Mouse (Mus musculus) G1E (cell line): ENCODE data around the gene Sec22b. TPM values are rescaled to one million over a fixed set of nuclear protein-coding genes. Genes with fewer than 3 reads are reported as not detected.

ENCODE experiments used
- ATAC-seq: 2 replicates; pipeline ENCODE4 v1.8.0; 2016; ENCODE audit warnings: mild to moderate bottlenecking; ENCODE audit not compliant: insufficient number of reproducible peaks, poor library complexity, low FRiP score, severe bottlenecking; ENCODE audit errors: extremely low read depth
- DNase-seq: peaks from one replicate; pipeline ENCODE4 v3.0.0; 2012; ENCODE audit warnings: low spot score
- H3K27me3 ChIP-seq: 2 replicates; pipeline ENCODE4 v1.6.1; 2012; ENCODE audit warnings: mild to moderate bottlenecking, low read length, inconsistent platforms; ENCODE audit not compliant: insufficient read depth
- H3K36me3 ChIP-seq: replicated peaks from 2 replicates; pipeline ENCODE3; 2012; ENCODE audit warnings: mild to moderate bottlenecking, inconsistent platforms
- H3K4me1 ChIP-seq: 2 replicates; pipeline ENCODE4 v1.6.1; 2012; ENCODE audit warnings: low read depth, low read length, inconsistent platforms, mixed read lengths; ENCODE audit not compliant: insufficient read depth
- H3K4me3 ChIP-seq: 2 replicates; pipeline ENCODE4 v1.5.1; 2012; ENCODE audit warnings: low read depth, mild to moderate bottlenecking, inconsistent platforms, low read length, moderate library complexity, mixed read lengths
- H3K9me3 ChIP-seq: replicated peaks from 2 replicates; pipeline ENCODE4 v1.6.1; 2012; ENCODE audit warnings: inconsistent platforms
- CTCF ChIP-seq: IDR thresholded peaks from 2 replicates; pipeline ENCODE4 v1.5.1; 2012; ENCODE audit warnings: low read depth, low read length, inconsistent platforms, mixed read lengths
- GATA1 ChIP-seq: IDR thresholded peaks from 2 replicates; pipeline ENCODE4 v1.6.1; 2012; ENCODE audit warnings: borderline replicate concordance, low read length, inconsistent platforms, mixed read lengths
- GATA2 ChIP-seq: IDR thresholded peaks from 2 replicates; pipeline ENCODE4 v1.6.1; 2012; ENCODE audit warnings: low read depth, low read length, inconsistent platforms, borderline replicate concordance
- POLR2AphosphoS5 ChIP-seq: IDR thresholded peaks from 2 replicates; pipeline ENCODE4 v1.6.1; 2012; ENCODE audit warnings: low read depth, low read length, inconsistent platforms; ENCODE audit not compliant: insufficient replicate concordance
- TAL1 ChIP-seq: conservative IDR thresholded peaks from 2 replicates; pipeline ENCODE4 v1.6.1; 2012; ENCODE audit warnings: low read depth, low read length, inconsistent platforms, mixed read lengths
- polyA plus RNA-seq: library from polyadenylated mRNA; stranded (reverse); fragments of >175 nt; gene quantifications from 2 replicates; pipeline ENCODE4 v1.2.3, GENCODE M21; 2012
- total RNA-seq, 2 experiments: library from RNA; stranded (forward) in 1 of 2; stranded (reverse) in 1 of 2; fragments of 200-1000 nt in 1 of 2; fragments of >200 nt in 1 of 2; fragmentation: Nextera tagmentation in 1 of 2; gene quantifications; 2 replicates each; pipeline ENCODE4 v1.2.3; 2014 to 2017

Gene Sec22b
- total and polyA plus RNA-seq, 3 experiments, result 58.3 to 79.6 (median 78.3) TPM

DNA sequence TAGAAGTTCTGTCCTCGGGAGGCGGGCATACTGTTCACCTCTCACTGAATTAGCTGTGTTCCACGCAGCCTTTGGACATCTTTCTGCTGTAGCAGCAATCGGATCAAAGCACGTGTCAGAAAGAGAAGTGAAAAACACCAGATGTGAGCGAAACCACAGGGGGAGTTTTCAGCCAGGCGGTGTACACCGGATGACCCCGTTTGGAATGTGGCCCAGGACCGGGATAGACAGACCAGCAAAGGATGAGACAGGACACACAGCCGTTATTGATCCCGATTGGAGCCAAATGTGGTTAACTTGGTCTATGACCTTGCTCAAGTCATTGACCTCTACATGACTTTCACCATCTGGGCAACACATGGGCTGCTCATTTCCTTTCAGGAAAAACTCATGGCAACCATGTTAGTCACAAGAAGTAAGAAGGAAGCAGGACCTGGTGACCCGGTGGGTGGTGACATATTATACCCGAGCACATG, 63.9 kb downstream of the Sec22b start:
- H3K36me3 ChIP-seq, result no peaks in the 10 kb centered on the region
- H3K27me3 ChIP-seq, result no peaks in the 10 kb centered on the region
- no peaks in the 10 kb centered on the region for H3K4me1 ChIP-seq
- ATAC-seq (no peak), DNase-seq (no peak)
- TF ChIP-seq GATA2 (no peak), GATA1 (no peak), POLR2AphosphoS5 (no peak), TAL1 (no peak), CTCF (no peak)
- H3K4me3 ChIP-seq, result no peak overlapping the region
- peaks cover 14% of the 10 kb centered on the region for H3K9me3 ChIP-seq

- DNase-seq, result no peak
- no peak for ATAC-seq
- TF ChIP-seq POLR2AphosphoS5, result no peak
- peaks cover 24% of the 10 kb centered on the region for H3K9me3 ChIP-seq
- H3K4me1 ChIP-seq, result no peaks in the 10 kb centered on the region
- H3K27me3 ChIP-seq, result no peaks in the 10 kb centered on the region
- H3K4me3 ChIP-seq, result no peak overlapping the region
- H3K36me3 ChIP-seq, result no peaks in the 10 kb centered on the region
Observed at GRCm38 (mm10) chr3:97967627-97968026, 66.6 kb downstream of the Sec22b start.

DNA sequence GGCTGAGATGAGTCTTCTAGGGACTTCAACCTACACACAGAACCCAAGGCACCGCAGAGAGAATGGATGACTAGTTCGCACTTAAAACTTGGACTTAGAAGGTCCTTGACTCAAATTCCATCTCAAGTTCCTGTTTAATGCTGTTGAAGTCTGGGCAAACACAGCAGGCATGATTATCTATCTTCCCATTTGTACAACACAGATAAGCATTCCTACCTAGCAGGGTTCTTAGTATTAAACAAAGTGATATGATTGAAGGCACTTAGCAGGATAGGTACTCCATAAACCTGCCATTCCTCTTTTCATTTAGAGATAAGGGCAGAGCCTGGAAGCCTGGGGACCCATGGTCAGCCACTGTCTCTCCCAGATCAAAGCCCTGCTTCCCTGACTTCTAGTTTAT, 67.2 kb downstream of the Sec22b start:
- ATAC-seq (no peak), DNase-seq (no peak)
- peaks cover 27% of the 10 kb centered on the region for H3K9me3 ChIP-seq
- no peaks in the 10 kb centered on the region for H3K27me3 ChIP-seq
- no peaks in the 10 kb centered on the region for H3K4me1 ChIP-seq
- no peak for TF ChIP-seq POLR2AphosphoS5
- TF ChIP-seq TAL1, result no peak
- no peak for TF ChIP-seq GATA1
- no peak for TF ChIP-seq CTCF
- TF ChIP-seq GATA2, result no peak
- H3K36me3 ChIP-seq, result no peaks in the 10 kb centered on the region
- no peak overlapping the region for H3K4me3 ChIP-seq

GRCm38 (mm10) chr3:97969019-97969418, 68.0 kb downstream of the Sec22b start:
- Histone ChIP-seq H3K9me3 (peaks cover 27% of the 10 kb centered on the region), H3K27me3 (no peaks in the 10 kb centered on the region), H3K4me3 (no peak overlapping the region), H3K4me1 (no peaks in the 10 kb centered on the region), H3K36me3 (no peaks in the 10 kb centered on the region)
- no peak for TF ChIP-seq POLR2AphosphoS5
- no peak for TF ChIP-seq CTCF
- no peak for TF ChIP-seq GATA2
- TF ChIP-seq TAL1, result no peak
- TF ChIP-seq GATA1, result no peak
- DNase-seq, result no peak
- no peak for ATAC-seq

DNA sequence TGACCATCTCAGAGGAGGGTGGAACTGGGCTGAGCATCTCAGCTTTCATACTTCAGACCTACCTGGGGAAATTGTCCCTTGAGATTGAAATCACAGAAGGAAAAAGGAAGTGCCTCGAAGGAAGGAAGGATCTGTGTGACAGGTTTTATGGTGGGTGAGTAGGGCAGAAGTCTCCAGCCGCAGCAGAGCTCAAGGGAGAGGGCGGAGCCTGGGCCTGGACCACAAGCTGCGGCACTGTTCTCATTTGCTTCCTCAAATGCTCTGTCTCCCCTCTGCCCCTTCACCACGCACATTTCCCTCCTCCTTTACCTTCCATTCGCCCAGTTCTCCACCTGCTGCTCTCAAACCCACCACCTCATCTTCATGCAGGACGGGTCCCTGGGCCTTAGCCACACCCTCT, 70.1 kb downstream of the Sec22b start:
- Histone ChIP-seq H3K27me3 (no peaks in the 10 kb centered on the region), H3K36me3 (no peaks in the 10 kb centered on the region), H3K9me3 (peaks cover 26% of the 10 kb centered on the region), H3K4me3 (no peak overlapping the region), H3K4me1 (no peaks in the 10 kb centered on the region)
- no peak for DNase-seq
- no peak for ATAC-seq
- TF ChIP-seq CTCF, result no peak
- TF ChIP-seq TAL1, result no peak
- TF ChIP-seq POLR2AphosphoS5, result no peak
- no peak for TF ChIP-seq GATA1
- no peak for TF ChIP-seq GATA2

- ATAC-seq, result no peak
- peaks cover 31% of the 10 kb centered on the region for H3K9me3 ChIP-seq
- no peaks in the 10 kb centered on the region for H3K27me3 ChIP-seq
- no peak overlapping the region; the same call in 1 of the 2 replicates for H3K4me3 ChIP-seq
- TF ChIP-seq GATA1 (no peak), TAL1 (no peak), POLR2AphosphoS5 (no peak), CTCF (no peak), GATA2 (no peak)
- no peaks in the 10 kb centered on the region for H3K36me3 ChIP-seq
- no peak for DNase-seq
- no peaks in the 10 kb centered on the region for H3K4me1 ChIP-seq
Observed at GRCm38 (mm10) chr3:97972200-97972599, 71.2 kb downstream of the Sec22b start.

DNA sequence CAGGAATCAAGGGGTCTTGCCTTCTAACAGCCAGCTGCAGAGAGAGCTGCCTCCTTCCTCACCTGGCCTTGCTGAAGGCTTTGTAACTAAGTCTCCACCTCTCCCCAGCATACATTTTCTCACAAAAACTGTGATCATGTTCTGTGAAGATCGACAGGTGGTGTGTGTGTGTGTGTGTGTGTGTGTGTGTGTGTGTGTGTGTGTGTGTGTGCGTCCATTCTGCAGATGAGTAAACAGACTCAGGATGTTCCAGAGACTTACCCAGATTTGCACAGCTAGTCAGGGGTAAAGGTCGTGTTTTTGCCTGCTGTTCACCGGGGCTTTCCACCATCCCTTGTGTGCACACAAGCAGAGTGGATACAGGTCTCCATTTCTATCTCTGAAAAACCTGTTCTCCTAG, 71.7 kb downstream of the Sec22b start:
- TF ChIP-seq POLR2AphosphoS5, result no peak
- no peak for TF ChIP-seq TAL1
- TF ChIP-seq GATA2, result no peak
- TF ChIP-seq CTCF, result no peak
- no peak for TF ChIP-seq GATA1
- Histone ChIP-seq H3K9me3 (peaks cover 34% of the 10 kb centered on the region), H3K36me3 (no peaks in the 10 kb centered on the region), H3K27me3 (no peaks in the 10 kb centered on the region), H3K4me1 (no peaks in the 10 kb centered on the region), H3K4me3 (no peak overlapping the region)
- no peak for ATAC-seq
- DNase-seq, result no peak

Other genes with a start within 250 kb of the Sec22b start
- gene Prkab2, start 243.0 kb upstream of the Sec22b start, total RNA-seq (2014; fragmentation: Nextera tagmentation), result 5.9 and 10.2 TPM in 2 replicates
- gene Prkab2, start 243.0 kb upstream of the Sec22b start, total RNA-seq (2017), result 4.8 and 5.0 TPM in 2 replicates
- 1.3 and 1.8 TPM in 2 replicates for gene Prkab2, start 243.0 kb upstream of the Sec22b start, polyA plus RNA-seq
- not detected in 2 replicates for gene Gm17651, start 226.5 kb upstream of the Sec22b start, total RNA-seq (2014; fragmentation: Nextera tagmentation)
- gene Gm17651, start 226.5 kb upstream of the Sec22b start, total RNA-seq (2017), result not detected in 2 replicates
- gene Gm17651, start 226.5 kb upstream of the Sec22b start, polyA plus RNA-seq, result not detected in 2 replicates
- 4.8 and 5.0 TPM in 2 replicates for gene Pde4dip, start 12.5 kb upstream of the Sec22b start, total RNA-seq (2014; fragmentation: Nextera tagmentation)
- 2.7 and 2.8 TPM in 2 replicates for gene Pde4dip, start 12.5 kb upstream of the Sec22b start, total RNA-seq (2017)
- 0.41 and 0.47 TPM in 2 replicates for gene Pde4dip, start 12.5 kb upstream of the Sec22b start, polyA plus RNA-seq
- gene Notch2, start 112.3 kb downstream of the Sec22b start, total RNA-seq (2014; fragmentation: Nextera tagmentation), result not detected in 2 replicates
- gene Notch2, start 112.3 kb downstream of the Sec22b start, total RNA-seq (2017), result under 0.01 TPM in 1 of 2 replicates, not detected in the other
- gene Notch2, start 112.3 kb downstream of the Sec22b start, polyA plus RNA-seq, result not detected in 2 replicates